Mouse (Mus musculus) kidney, adult 2 months (tissue): ENCODE results near the gene Pde4d. TPM values are rescaled to one million over a fixed set of nuclear protein-coding genes. Genes with fewer than 3 reads are reported as not detected.

Experiments used
- DNase-seq: peaks from one replicate; pipeline ENCODE4 v3.0.0; 2021
- H3K27ac ChIP-seq: fragments of 200-500 bp; 2 replicates; pipeline ENCODE4 v1.5.1; 2012; ENCODE audit warnings: low read depth, low read length, control low read depth, inconsistent platforms; ENCODE audit not compliant: insufficient read depth
- H3K27me3 ChIP-seq: fragments of 200-500 bp; replicated peaks from 2 replicates; pipeline ENCODE4 v1.6.1; 2012; ENCODE audit warnings: mild to moderate bottlenecking, moderate library complexity, low read length, inconsistent platforms; ENCODE audit not compliant: control insufficient read depth, insufficient read depth
- H3K36me3 ChIP-seq: fragments of 200-500 bp; 2 replicates; pipeline ENCODE4 v1.6.1; 2012; ENCODE audit warnings: mild to moderate bottlenecking, moderate library complexity, low read length, inconsistent platforms; ENCODE audit not compliant: control insufficient read depth, insufficient read depth
- H3K4me1 ChIP-seq: fragments of 200-500 bp; 2 replicates; pipeline ENCODE4 v1.6.1; 2011; ENCODE audit warnings: low read length; ENCODE audit not compliant: control insufficient read depth, insufficient read depth
- H3K4me3 ChIP-seq: fragments of 200-500 bp; 2 replicates; pipeline ENCODE4 v1.5.1; 2011; ENCODE audit warnings: mild to moderate bottlenecking, low read depth, low read length, control low read depth; ENCODE audit not compliant: insufficient read depth
- CTCF ChIP-seq: fragments of 200-500 bp; conservative IDR thresholded peaks from 2 replicates; pipeline ENCODE4 v1.5.1; 2011; ENCODE audit warnings: low read depth, mild to moderate bottlenecking, control low read depth, low read length, moderate library complexity, mixed read lengths; ENCODE audit not compliant: insufficient read depth, insufficient read length
- POLR2A ChIP-seq: fragments of 200-500 bp; IDR thresholded peaks from one replicate; pipeline ENCODE4 v1.6.1; 2011; ENCODE audit warnings: low read depth, low read length, control low read depth
- WGBS: fragments of 180-500 bp; shearing (Covaris S2); methylation state at CpG from one replicate; pipeline ENCODE4 v1.1.7; 2018; 5-methylcytosine and 5-hydroxymethylcytosine counted together
- polyA plus RNA-seq: library from polyadenylated mRNA; depleted of rRNA; stranded (reverse); fragments of >200 nt; gene quantifications from 2 replicates; pipeline ENCODE4 v1.2.3, GENCODE M21; 2012

Pde4d gene
- polyA plus RNA-seq, 1 experiment: 18.3 TPM

DNA sequence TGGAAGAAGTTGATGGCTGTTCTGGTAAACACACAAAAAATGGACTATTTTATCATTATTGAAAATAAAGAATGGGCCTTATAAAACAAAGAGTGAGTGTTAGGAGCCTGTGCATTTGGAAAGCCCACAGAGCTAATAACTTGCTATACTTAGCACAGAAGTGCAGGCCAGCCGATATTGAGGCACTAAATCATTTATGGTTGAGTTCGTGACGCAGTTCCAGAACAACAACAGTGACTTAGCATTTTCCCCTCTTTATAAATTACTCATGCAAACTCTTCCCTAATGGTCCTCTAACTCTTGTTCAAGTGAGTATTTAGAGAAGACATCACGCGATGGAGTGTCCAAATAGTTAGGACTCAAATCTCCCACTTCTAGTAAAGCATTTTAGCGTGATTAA lies 837.7 kb downstream of the Pde4d start:
- WGBS: 78% methylated on average over 6 of the region's 6 CpGs
- no peak for DNase-seq
- TF ChIP-seq CTCF: no peak
- no peak for TF ChIP-seq POLR2A

GRCm38 (mm10) chr13:109290922-109291321 lies 841.2 kb downstream of the Pde4d start:
- TF ChIP-seq CTCF (no peak), POLR2A (no peak)
- H3K4me3 ChIP-seq: no peak overlapping the region
- H3K27me3 ChIP-seq: no peaks in the 10 kb centered on the region
- H3K36me3 ChIP-seq: no peaks in the 10 kb centered on the region
- DNase-seq: no peak
- H3K27ac ChIP-seq: no peak overlapping the region
- 64% methylated on average over 4 of the region's 4 CpGs for WGBS
- no peaks in the 10 kb centered on the region; the same call in 1 of the 2 replicates for H3K4me1 ChIP-seq

More for the DNA sequence above, 837.7 kb downstream of the Pde4d start:
- no peaks in the 10 kb centered on the region for H3K27me3 ChIP-seq
- H3K4me1 ChIP-seq: no peaks in the 10 kb centered on the region; the same call in 1 of the 2 replicates
- no peaks in the 10 kb centered on the region for H3K36me3 ChIP-seq
- H3K4me3 ChIP-seq: no peak overlapping the region
- H3K27ac ChIP-seq: no peak overlapping the region

GRCm38 (mm10) chr13:109293011-109293410 lies 843.3 kb downstream of the Pde4d start:
- no peaks in the 10 kb centered on the region for H3K36me3 ChIP-seq
- TF ChIP-seq CTCF (no peak), POLR2A (no peak)

DNA sequence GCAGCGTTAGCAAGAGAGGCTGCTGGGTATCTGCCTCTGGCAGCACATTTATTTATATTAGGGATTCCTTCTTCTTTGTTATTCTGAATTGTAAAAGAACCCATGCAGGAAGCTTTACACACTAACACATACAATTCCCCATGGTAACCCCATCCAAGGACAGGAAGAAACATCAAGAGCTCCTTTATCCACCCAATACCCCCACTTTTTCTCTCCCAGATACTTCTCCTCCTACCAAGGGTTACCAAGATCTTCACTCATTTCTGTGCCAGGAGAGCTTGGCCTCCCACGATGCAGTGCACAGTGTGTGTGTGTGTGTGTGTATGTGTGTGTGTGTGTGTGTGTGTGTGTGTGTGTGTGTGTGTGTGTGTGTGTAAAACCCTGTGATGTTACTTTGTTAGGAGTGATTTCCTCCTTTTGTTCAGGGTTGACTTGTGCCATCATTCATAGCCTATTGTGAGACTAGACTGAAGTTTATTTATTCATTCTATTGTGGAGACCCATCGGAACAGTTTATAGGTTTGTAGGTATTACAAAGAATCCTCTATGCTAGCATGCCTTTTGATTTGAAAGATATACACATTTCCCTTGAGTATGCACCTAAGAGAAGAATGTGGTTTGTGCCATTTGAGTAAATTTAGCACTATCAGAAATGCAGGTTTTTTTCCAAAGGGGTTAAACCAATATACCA lies 846.7 kb downstream of the Pde4d start:
- H3K4me3 ChIP-seq: no peak overlapping the region
- 65% methylated on average over 3 of the region's 3 CpGs for WGBS
- TF ChIP-seq POLR2A: no peak
- no peak for TF ChIP-seq CTCF
- H3K36me3 ChIP-seq: no peaks in the 10 kb centered on the region
- H3K27ac ChIP-seq: no peak overlapping the region
- H3K27me3 ChIP-seq: no peaks in the 10 kb centered on the region
- peaks cover 7% of the 10 kb centered on the region for H3K4me1 ChIP-seq
- no peak for DNase-seq

More at GRCm38 (mm10) chr13:109293011-109293410, 843.3 kb downstream of the Pde4d start:
- Histone ChIP-seq H3K27me3 (no peaks in the 10 kb centered on the region), H3K4me3 (no peak overlapping the region), H3K4me1 (no peaks in the 10 kb centered on the region; the same call in 1 of the 2 replicates), H3K27ac (no peak overlapping the region)
- no peak for DNase-seq

GRCm38 (mm10) chr13:109298852-109299251 lies 849.1 kb downstream of the Pde4d start:
- no peaks in the 10 kb centered on the region for H3K36me3 ChIP-seq
- peaks cover 7% of the 10 kb centered on the region for H3K4me1 ChIP-seq
- no peaks in the 10 kb centered on the region for H3K27me3 ChIP-seq
- no peak overlapping the region for H3K4me3 ChIP-seq
- WGBS: 86% methylated on average over 7 of the region's 7 CpGs
- no peak overlapping the region for H3K27ac ChIP-seq
- TF ChIP-seq POLR2A (no peak), CTCF (no peak)
- DNase-seq: no peak

DNA sequence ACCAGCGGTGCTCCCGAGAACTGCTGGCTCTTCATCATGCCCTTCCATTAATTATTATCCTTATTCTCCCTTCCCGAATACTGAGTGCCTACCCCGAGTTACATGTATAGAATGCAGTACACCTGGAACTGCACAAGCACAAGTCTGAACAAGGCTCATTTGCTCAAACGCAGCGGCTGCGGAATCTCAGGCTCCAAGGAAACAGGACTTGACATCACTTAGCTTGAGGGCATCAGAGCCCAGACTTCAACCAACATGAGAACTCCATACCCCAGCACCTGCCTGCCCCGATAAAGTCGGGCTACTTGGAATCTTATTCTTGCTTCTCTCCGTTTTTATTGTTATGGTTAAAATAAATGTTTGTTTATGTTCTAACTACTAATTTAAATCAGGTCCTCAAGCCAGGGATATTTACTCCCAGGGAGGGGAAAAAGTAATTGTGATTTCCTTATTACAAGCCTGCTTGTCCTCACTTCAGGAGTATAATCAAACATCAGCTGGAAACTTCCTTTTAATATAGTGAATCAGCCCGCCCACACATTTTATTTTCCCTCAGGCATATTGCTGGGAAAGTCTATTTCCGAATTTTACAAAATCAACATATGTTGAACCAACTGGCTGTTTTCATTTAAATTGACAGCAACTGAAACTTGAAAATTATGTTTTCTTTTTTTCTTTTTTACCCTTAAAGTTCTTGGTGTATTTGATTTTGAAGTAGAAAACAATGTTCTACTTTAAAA lies 849.9 kb downstream of the Pde4d start:
- H3K4me1 ChIP-seq: peaks cover 7% of the 10 kb centered on the region
- H3K27me3 ChIP-seq: no peaks in the 10 kb centered on the region
- no peak overlapping the region for H3K27ac ChIP-seq
- 74% methylated on average over 12 of the region's 12 CpGs for WGBS
- peak; percentile 12 for DNase-seq
- TF ChIP-seq CTCF: no peak
- no peak for TF ChIP-seq POLR2A
- no peak overlapping the region for H3K4me3 ChIP-seq
- no peaks in the 10 kb centered on the region for H3K36me3 ChIP-seq

DNA sequence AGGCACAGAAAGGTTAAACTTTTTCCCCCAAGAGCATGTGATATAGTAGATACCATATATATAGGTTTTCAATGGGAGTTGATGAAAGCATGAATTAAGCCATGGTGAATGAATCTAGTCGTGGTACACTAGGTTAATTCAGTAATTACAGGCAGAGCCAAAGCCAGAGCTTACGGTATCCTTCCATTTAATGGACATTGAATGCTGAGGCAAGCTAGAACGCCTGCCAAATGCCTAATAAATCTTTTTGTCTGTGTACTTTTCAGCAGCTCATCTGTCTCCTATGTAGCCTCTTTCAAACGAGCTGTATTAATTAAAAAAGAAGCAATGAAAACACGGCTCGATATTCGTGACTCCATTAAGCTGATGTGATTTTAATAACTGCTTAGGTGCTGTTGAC lies 862.8 kb downstream of the Pde4d start:
- Histone ChIP-seq H3K27ac (no peak overlapping the region), H3K4me3 (no peak overlapping the region), H3K27me3 (no peaks in the 10 kb centered on the region), H3K36me3 (no peaks in the 10 kb centered on the region), H3K4me1 (no peaks in the 10 kb centered on the region)
- 58% methylated on average over 7 of the region's 7 CpGs for WGBS
- TF ChIP-seq POLR2A (no peak), CTCF (no peak)
- no peak for DNase-seq
